Mouse (Mus musculus): ENCODE results near the gene Dusp3. TPM values are rescaled to one million over a fixed set of nuclear protein-coding genes. Genes with fewer than 3 reads are reported as not detected.
A peak's percentile ranks its signal among the peaks of the same experiment; 100 is the strongest.
"Not testable (repeated sequence)": the region's sequence is repeated elsewhere in the genome, so short reads cannot be mapped to it uniquely, and the experiment has no call there.

The Dusp3 gene
- polyA plus RNA-seq, 1 experiment from 2014 or later: 27.6 TPM

- Histone ChIP-seq H3K4me2 (ENCODE audit: low read depth, low read length) (no peak overlapping the region), H3K4me3 (ENCODE audit: low read length) (no peak overlapping the region), H3K27ac (ENCODE audit: low read length) (no peak overlapping the region), H3K27me3 (replicated peaks; ENCODE audit: control insufficient read depth, insufficient read depth, low read length) (no peaks in the 10 kb centered on the region), H3K9me3 (ENCODE audit: control insufficient read depth, low read length) (no peaks in the 10 kb centered on the region), H3K36me3 (ENCODE audit: control insufficient read depth, insufficient read depth, low read length) (no peaks in the 10 kb centered on the region; the same call in 1 of the 2 replicates), H3K4me1 (ENCODE audit: control insufficient read depth, insufficient read depth, low read length) (peaks cover 10% of the 10 kb centered on the region; the same call in 1 of the 2 replicates), H3K9ac (ENCODE audit: low read depth, low read length) (no peak overlapping the region)
- peak; percentile 79 for ATAC-seq
- 53% methylated on average over 4 of the region's 4 CpGs for whole genome bisulfite sequencing
Observed at GRCm38 (mm10) chr11:101999466-101999865, 12.7 kb upstream of the Dusp3 start.

DNA sequence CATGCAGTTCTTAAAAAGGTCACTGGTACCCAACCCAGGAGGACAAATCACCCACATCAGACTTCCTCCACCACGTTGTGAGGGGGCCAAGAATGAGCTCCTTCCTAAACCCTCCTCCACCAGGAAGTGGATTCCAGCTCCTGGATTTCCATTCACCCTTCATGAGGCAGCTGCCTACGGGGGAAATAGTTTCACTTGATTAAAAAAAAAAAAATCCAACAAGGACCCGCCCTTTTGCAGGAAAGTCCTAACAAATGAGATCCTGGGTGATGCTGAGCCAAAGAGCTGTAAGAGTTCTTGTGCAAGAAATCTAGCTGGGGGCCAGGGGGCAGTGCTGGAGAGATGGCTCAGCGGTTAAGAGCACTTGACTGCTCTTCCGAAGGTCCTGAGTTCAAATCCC lies 11.4 kb upstream of the Dusp3 start:
- Histone ChIP-seq H3K36me3 (ENCODE audit: control insufficient read depth, insufficient read depth, low read length) (no peaks in the 10 kb centered on the region), H3K9ac (ENCODE audit: low read depth, low read length) (no peak overlapping the region), H3K27me3 (replicated peaks; ENCODE audit: control insufficient read depth, insufficient read depth, low read length) (no peaks in the 10 kb centered on the region), H3K4me3 (ENCODE audit: low read length) (no peak overlapping the region), H3K27ac (ENCODE audit: low read length) (0 out of 2 replicates have a peak overlapping the region, but pooled peaks have one; percentile 11), H3K4me2 (ENCODE audit: low read depth, low read length) (no peak overlapping the region), H3K4me1 (ENCODE audit: control insufficient read depth, insufficient read depth, low read length) (peaks cover 10% of the 10 kb centered on the region; the same call in 1 of the 2 replicates), H3K9me3 (ENCODE audit: control insufficient read depth, low read length) (no peaks in the 10 kb centered on the region)
- no peak for ATAC-seq
- WGBS: 45% methylated on average over 5 of the region's 5 CpGs

GRCm38 (mm10) chr11:101995938-101996337 lies 9.1 kb upstream of the Dusp3 start:
- Histone ChIP-seq H3K27ac (ENCODE audit: low read length) (no peak overlapping the region), H3K9ac (ENCODE audit: low read depth, low read length) (no peak overlapping the region), H3K4me3 (ENCODE audit: low read length) (no peak overlapping the region), H3K27me3 (replicated peaks; ENCODE audit: control insufficient read depth, insufficient read depth, low read length) (no peaks in the 10 kb centered on the region), H3K4me2 (ENCODE audit: low read depth, low read length) (no peak overlapping the region), H3K36me3 (ENCODE audit: control insufficient read depth, insufficient read depth, low read length) (no peaks in the 10 kb centered on the region), H3K4me1 (ENCODE audit: control insufficient read depth, insufficient read depth, low read length) (peaks cover 10% of the 10 kb centered on the region; the same call in 1 of the 2 replicates), H3K9me3 (ENCODE audit: control insufficient read depth, low read length) (no peaks in the 10 kb centered on the region)
- no peak for ATAC-seq
- WGBS: 87% methylated on average over 7 of the region's 7 CpGs

- Histone ChIP-seq H3K4me2 (ENCODE audit: low read depth, low read length) (no peak overlapping the region), H3K4me3 (ENCODE audit: low read length) (no peak overlapping the region), H3K27ac (ENCODE audit: low read length) (no peak overlapping the region), H3K9ac (ENCODE audit: low read depth, low read length) (no peak overlapping the region), H3K9me3 (ENCODE audit: control insufficient read depth, low read length) (no peaks in the 10 kb centered on the region), H3K36me3 (ENCODE audit: control insufficient read depth, insufficient read depth, low read length) (no peaks in the 10 kb centered on the region), H3K4me1 (ENCODE audit: control insufficient read depth, insufficient read depth, low read length) (peaks cover 10% of the 10 kb centered on the region; the same call in 1 of the 2 replicates), H3K27me3 (replicated peaks; ENCODE audit: control insufficient read depth, insufficient read depth, low read length) (no peaks in the 10 kb centered on the region)
- 67% methylated on average over 8 of the region's 8 CpGs for WGBS
- ATAC-seq: no peak
Observed at GRCm38 (mm10) chr11:101994100-101994499, 7.3 kb upstream of the Dusp3 start.

DNA sequence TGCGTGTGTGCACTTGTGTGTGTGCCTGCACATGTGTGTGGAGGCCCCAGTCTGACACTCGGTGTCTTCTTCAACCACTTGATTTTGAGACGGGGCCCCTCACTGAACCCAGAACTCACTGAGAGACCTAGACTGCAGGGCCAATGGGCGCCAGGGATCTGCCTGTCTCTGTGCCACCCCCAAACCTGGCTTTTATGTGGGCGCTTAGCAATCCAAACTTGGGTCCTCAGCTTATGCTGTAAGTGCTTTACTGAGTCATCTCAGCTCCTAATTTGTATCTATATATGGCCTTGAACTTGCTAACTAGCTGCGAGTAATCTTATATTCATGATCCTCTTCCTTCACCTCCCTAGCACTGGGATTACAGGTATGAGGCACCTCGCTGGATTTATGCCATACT lies 5.6 kb upstream of the Dusp3 start:
- WGBS: 88% methylated on average over 7 of the region's 7 CpGs
- no peak for ATAC-seq
- no peak overlapping the region for H3K27ac ChIP-seq (ENCODE audit: low read length)
- H3K4me3 ChIP-seq (ENCODE audit: low read length): no peak overlapping the region
- H3K9me3 ChIP-seq (ENCODE audit: control insufficient read depth, low read length): no peaks in the 10 kb centered on the region
- H3K9ac ChIP-seq (ENCODE audit: low read depth, low read length): no peak overlapping the region
- H3K27me3 ChIP-seq (replicated peaks; ENCODE audit: control insufficient read depth, insufficient read depth, low read length): no peaks in the 10 kb centered on the region
- H3K4me1 ChIP-seq (ENCODE audit: control insufficient read depth, insufficient read depth, low read length): peaks cover 3% of the 10 kb centered on the region; the same call in 1 of the 2 replicates
- H3K36me3 ChIP-seq (ENCODE audit: control insufficient read depth, insufficient read depth, low read length): no peaks in the 10 kb centered on the region
- H3K4me2 ChIP-seq (ENCODE audit: low read depth, low read length): no peak overlapping the region

DNA sequence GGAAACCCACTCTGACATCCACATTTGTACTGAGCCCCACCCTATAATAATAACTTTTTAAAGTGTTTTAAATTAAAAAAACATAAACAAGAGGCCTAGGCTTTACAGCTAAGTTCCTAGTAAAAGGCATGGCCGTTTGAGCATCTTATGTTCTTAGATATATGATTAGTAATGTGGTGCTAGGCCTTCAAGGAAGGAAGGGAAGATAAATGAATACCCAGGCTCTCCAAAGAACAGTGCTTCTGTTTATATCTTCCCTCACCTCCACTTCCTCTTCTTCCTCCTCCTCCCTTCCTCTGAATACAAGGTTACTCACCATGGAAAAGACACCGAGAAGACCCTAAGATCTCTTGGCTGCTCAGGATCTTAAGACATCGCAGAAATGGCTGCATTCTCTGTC lies 5.0 kb upstream of the Dusp3 start:
- H3K27ac ChIP-seq (ENCODE audit: low read length): no peak overlapping the region
- ATAC-seq: no peak
- H3K4me3 ChIP-seq (ENCODE audit: low read length): no peak overlapping the region
- no peak overlapping the region for H3K9ac ChIP-seq (ENCODE audit: low read depth, low read length)
- peaks cover 3% of the 10 kb centered on the region; the same call in 1 of the 2 replicates for H3K4me1 ChIP-seq (ENCODE audit: control insufficient read depth, insufficient read depth, low read length)
- 79% methylated on average over 3 of the region's 3 CpGs for WGBS
- H3K36me3 ChIP-seq (ENCODE audit: control insufficient read depth, insufficient read depth, low read length): no peaks in the 10 kb centered on the region
- H3K4me2 ChIP-seq (ENCODE audit: low read depth, low read length): no peak overlapping the region
- no peaks in the 10 kb centered on the region for H3K27me3 ChIP-seq (replicated peaks; ENCODE audit: control insufficient read depth, insufficient read depth, low read length)
- no peaks in the 10 kb centered on the region for H3K9me3 ChIP-seq (ENCODE audit: control insufficient read depth, low read length)

GRCm38 (mm10) chr11:101990244-101990643 lies 3.4 kb upstream of the Dusp3 start:
- no peaks in the 10 kb centered on the region for H3K27me3 ChIP-seq (replicated peaks; ENCODE audit: control insufficient read depth, insufficient read depth, low read length)
- no peak for ATAC-seq

GRCm38 (mm10) chr11:101985990-101986389 lies 823 bp downstream of the Dusp3 start:
- Histone ChIP-seq H3K27ac (ENCODE audit: low read length) (no peak overlapping the region; the same call in 1 of the 2 replicates), H3K27me3 (replicated peaks; ENCODE audit: control insufficient read depth, insufficient read depth, low read length) (no peaks in the 10 kb centered on the region), H3K4me1 (ENCODE audit: control insufficient read depth, insufficient read depth, low read length) (peaks cover 17% of the 10 kb centered on the region), H3K9ac (ENCODE audit: low read depth, low read length) (no peak overlapping the region), H3K9me3 (ENCODE audit: control insufficient read depth, low read length) (no peaks in the 10 kb centered on the region), H3K36me3 (ENCODE audit: control insufficient read depth, insufficient read depth, low read length) (no peaks in the 10 kb centered on the region), H3K4me2 (ENCODE audit: low read depth, low read length) (0 out of 2 replicates have a peak overlapping the region, but pooled peaks have one; percentile 21), H3K4me3 (ENCODE audit: low read length) (0 out of 2 replicates have a peak overlapping the region, but pooled peaks have one; percentile 7)
- ATAC-seq: 0 out of 2 replicates have a peak, but pooled peaks have one; percentile 32
- 3% methylated on average over 10 of the region's 10 CpGs for WGBS

More at GRCm38 (mm10) chr11:101990244-101990643, 3.4 kb upstream of the Dusp3 start:
- Histone ChIP-seq H3K4me1 (ENCODE audit: control insufficient read depth, insufficient read depth, low read length) (peaks cover 3% of the 10 kb centered on the region; the same call in 1 of the 2 replicates), H3K4me2 (ENCODE audit: low read depth, low read length) (no peak overlapping the region), H3K27ac (ENCODE audit: low read length) (no peak overlapping the region), H3K4me3 (ENCODE audit: low read length) (no peak overlapping the region), H3K9me3 (ENCODE audit: control insufficient read depth, low read length) (no peaks in the 10 kb centered on the region), H3K9ac (ENCODE audit: low read depth, low read length) (no peak overlapping the region), H3K36me3 (ENCODE audit: control insufficient read depth, insufficient read depth, low read length) (no peaks in the 10 kb centered on the region)
- 91% methylated on average over 3 of the region's 3 CpGs for WGBS

DNA sequence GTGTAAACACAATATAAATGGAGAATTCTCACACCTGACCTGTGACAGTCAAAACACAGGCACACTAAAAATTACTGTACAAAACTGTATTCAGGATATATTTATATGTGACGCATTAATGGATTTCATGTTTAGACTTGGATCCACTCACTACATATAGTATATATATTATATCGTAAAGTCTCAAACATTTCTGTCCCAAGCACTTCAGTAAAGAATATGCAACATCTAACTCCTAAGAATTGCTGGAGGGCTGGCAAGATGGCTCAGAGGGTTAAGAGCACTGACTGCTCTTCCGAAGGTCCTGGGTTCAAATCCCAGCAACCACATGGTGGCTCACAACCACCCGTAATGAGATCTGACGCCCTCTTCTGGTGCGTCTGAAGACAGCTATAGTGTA lies 1.4 kb downstream of the Dusp3 start:
- peaks cover 17% of the 10 kb centered on the region for H3K4me1 ChIP-seq (ENCODE audit: control insufficient read depth, insufficient read depth, low read length)
- not testable (repeated sequence) for H3K4me3 ChIP-seq (ENCODE audit: low read length); H3K27me3 ChIP-seq (replicated peaks; ENCODE audit: control insufficient read depth, insufficient read depth, low read length); H3K9ac ChIP-seq (ENCODE audit: low read depth, low read length); H3K9me3 ChIP-seq (ENCODE audit: control insufficient read depth, low read length); H3K4me2 ChIP-seq (ENCODE audit: low read depth, low read length); H3K27ac ChIP-seq (ENCODE audit: low read length); ATAC-seq; H3K36me3 ChIP-seq (ENCODE audit: control insufficient read depth, insufficient read depth, low read length)
- 50% methylated on average over 6 of the region's 6 CpGs for WGBS
